Mouse (Mus musculus): ENCODE data around the gene Gbf1. TPM values are rescaled to one million over a fixed set of nuclear protein-coding genes. Genes with fewer than 3 reads are reported as not detected.
A peak's percentile ranks its signal among the peaks of the same experiment; 100 is the strongest.

Gbf1 gene
- total RNA-seq, 4 experiments from 2014 or later: 76.4 to 97.5 (median 78.8) TPM

DNA sequence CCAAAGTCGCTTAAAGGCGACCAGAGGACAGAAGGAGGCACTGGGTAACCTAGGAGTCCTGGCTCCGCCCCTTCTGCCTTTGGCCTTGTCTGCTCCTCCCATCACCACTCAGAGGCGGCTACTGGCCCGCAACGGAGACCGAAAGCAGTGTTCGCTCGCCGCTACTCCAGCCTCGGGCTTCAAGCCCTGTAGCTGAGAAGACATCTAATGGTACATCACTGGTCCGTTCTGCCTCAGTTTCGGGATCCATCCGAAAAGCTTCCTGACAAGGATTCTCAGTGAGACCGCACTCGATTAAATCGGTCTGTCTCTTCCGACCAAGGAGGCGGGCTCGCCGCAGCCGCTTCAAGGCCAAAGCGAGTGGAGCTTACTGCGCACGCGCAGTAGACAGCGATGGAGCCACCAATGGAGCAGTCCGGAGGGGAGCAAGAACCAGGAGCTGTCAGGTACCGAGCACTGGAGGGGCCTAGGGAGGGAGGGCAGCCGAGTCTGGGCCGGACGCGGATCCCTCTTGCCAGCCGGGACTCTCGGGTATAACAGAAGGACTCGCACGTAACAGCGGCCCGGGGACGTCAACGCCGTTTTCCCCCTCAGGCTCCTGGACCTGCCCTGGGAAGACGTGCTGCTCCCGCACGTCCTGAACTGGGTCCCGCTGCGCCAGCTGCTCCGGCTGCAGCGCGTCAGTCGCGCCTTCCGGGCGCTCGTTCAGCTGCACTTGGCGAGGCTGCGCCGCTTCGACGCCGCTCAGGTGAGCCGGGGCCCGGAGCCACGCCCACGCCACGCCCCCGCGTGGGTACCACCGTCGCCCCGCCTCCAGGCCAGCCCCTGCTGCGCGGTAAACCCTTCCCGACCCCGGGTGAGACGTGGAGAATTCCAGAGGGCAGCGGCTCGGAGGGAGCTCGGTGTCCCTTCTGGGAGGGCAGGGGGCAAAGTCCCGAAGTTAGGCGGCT lies 176.0 kb downstream of the Gbf1 start, which contains the start of gene Fbxl15:
Gene Fbxl15, plus strand, starts transcription at position 104 of the 950 bp plus-strand sequence.
- peak; percentile 93 to 95 for DNase-seq (ENCODE audit: low spot score in 2 of 2)

GRCm38 (mm10) chr19:46329031-46329641 lies 176.8 kb downstream of the Gbf1 start:
- peak in 1 of 2 experiments; percentile 39 for DNase-seq (ENCODE audit: low spot score in 2 of 2)

DNA sequence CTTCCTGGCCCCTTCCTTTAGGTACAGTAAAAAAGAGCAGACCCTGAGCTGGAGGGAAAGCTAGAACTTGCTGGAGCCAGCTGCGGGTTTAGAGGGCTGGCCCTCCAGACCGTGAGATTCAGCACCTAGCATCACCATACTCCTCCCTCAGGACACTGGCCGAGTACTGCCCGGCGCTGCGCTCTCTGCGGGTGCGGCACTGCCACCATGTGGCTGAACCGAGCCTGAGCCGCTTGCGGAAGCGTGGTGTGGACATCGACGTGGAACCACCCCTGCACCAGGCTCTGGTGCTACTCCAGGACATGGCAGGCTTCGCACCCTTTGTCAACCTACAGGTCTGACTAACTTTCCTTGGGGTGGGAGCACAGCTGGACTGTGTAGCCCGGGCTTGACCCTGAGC lies 177.6 kb downstream of the Gbf1 start:
- DNase-seq (ENCODE audit: low spot score in 2 of 2): peak in 1 of 2 experiments; percentile 71

DNA sequence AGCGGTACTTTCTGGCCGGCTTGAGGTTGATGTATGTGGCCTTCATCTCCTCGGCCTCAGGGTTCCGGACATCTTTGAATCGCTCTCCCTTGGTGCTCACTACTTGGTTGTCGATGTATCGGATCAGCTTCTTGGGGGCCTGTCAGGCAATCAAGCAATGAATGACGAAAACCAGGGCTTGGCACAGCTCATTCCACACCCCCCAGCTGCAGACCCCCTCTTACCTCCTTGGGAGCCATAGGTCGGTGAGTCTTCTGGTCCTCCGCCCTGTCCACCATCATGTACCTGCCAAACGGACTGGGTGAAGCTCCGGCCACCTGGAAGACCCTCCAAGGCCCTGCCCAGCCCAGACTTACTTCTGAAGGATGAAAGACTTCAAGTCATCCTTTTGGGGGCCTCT lies 178.4 kb downstream of the Gbf1 start:
- DNase-seq (ENCODE audit: low spot score in 2 of 2): no peak

- no peak for DNase-seq (ENCODE audit: low spot score in 2 of 2)
Observed at GRCm38 (mm10) chr19:46331326-46331725, 179.0 kb downstream of the Gbf1 start.

DNA sequence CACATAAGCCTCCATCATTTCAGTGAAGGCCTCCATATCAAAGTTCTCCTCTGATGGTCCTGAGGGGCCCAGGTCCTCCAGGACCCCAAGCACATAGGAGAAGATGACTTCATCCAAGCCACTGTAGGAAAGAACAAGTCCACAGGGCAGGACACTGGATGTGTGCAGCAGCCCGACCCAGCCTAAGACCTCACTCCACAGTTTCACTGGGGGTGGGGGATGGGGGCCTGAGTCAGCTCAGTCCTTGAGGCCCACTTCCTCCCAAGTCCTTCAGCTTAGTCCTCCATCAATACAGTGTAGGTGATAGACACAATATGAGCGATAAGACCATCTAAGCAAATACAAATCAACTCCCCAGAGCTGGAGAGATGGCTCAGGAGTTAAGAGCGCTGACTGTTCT lies 179.6 kb downstream of the Gbf1 start:
- DNase-seq (ENCODE audit: low spot score in 2 of 2): no peak

GRCm38 (mm10) chr19:46332721-46333339 lies 180.5 kb downstream of the Gbf1 start:
- DNase-seq (ENCODE audit: low spot score in 2 of 2): no peak

DNA sequence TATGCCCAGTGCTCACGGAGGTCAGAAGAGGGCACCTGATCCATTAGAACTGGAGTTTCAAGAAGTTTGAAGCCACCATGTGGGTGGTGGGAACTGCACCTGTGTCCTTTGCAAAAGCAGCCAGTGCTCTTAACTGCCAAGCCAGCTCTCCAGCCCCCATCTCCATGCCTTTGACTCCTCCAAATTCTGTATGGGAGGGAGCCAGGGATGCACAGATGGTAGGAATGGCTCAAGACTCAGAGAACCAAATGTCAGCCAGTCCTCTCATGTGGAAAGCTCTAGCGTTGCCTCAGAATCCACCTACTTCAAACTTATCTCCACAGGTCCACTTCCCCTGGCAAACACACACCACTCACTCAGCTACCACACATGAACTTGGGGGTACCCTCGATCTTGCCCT lies 181.6 kb downstream of the Gbf1 start:
- no peak for DNase-seq (ENCODE audit: low spot score in 2 of 2)

Other genes starting within 250 kb of the Gbf1 start
- gene Armh3, start 154.0 kb upstream of the Gbf1 start, total RNA-seq (2022): 10 to 100 TPM; 20.7 to 22.8 (median 21.7) TPM
- 1 to 10 TPM; 7.8 to 9.0 (median 8.5) TPM for gene Hps6, start 149.0 kb upstream of the Gbf1 start, total RNA-seq (2022)
- gene Pprc1, start 107.6 kb upstream of the Gbf1 start, total RNA-seq (2022): 10 to 100 TPM; 25.7 to 29.7 (median 26.8) TPM
- 100 to 1,000 TPM; 110 to 132 (median 120) TPM for gene Ldb1, start 107.3 kb upstream of the Gbf1 start, total RNA-seq (2022)
- gene Nolc1, start 76.6 kb upstream of the Gbf1 start, total RNA-seq (2022): 10 to 100 TPM; 41.8 to 48.2 (median 46.0) TPM
- gene Elovl3, start 20.6 kb upstream of the Gbf1 start, total RNA-seq (2022): not detected
- gene Pitx3, start 4.2 kb upstream of the Gbf1 start, total RNA-seq (2022): not detected
- 1 to 10 TPM; 1.9 to 3.3 (median 2.2) TPM for gene Nfkb2, start 151.8 kb downstream of the Gbf1 start, total RNA-seq (2022)
- 100 to 1,000 TPM; 550 to 592 (median 567) TPM for gene Psd, start 174.6 kb downstream of the Gbf1 start, total RNA-seq (2022)
- gene Fbxl15, start 175.7 kb downstream of the Gbf1 start, total RNA-seq (2022): 10 to 100 TPM; 23.7 to 27.6 (median 25.1) TPM
- gene Cuedc2, start 186.2 kb downstream of the Gbf1 start, total RNA-seq (2022): 100 to 1,000 TPM; 187 to 201 (median 192) TPM
- gene Mfsd13a, start 188.6 kb downstream of the Gbf1 start, total RNA-seq (2022): 10 to 100 TPM; 28.9 to 29.9 (median 29.5) TPM
- 1 to 10 TPM in 3 of 4 experiments, under 1 TPM in 1; 0.36 to 1.5 (median 1.0) TPM for gene 2310034G01Rik, start 197.8 kb downstream of the Gbf1 start, total RNA-seq (2022)
- gene Actr1a, start 243.2 kb downstream of the Gbf1 start, total RNA-seq (2022): 100 to 1,000 TPM; 192 to 205 (median 199) TPM
- 10 to 100 TPM; 15.8 to 20.0 (median 19.7) TPM for gene Sufu, start 244.4 kb downstream of the Gbf1 start, total RNA-seq (2022)